Mouse (Mus musculus) heart, postnatal 4 days (tissue): ENCODE results near the gene Sars2. TPM values are rescaled to one million over a fixed set of nuclear protein-coding genes. Genes with fewer than 3 reads are reported as not detected.

Source experiments
- DNase-seq: peaks from one replicate; pipeline ENCODE4 v3.0.0; 2021
- total RNA-seq, 2 experiments: library from RNA; stranded (reverse); gene quantifications; 2 replicates each; pipeline ENCODE4 v1.2.3; 2021

Sars2 gene
- total RNA-seq, 2 experiments from 2014 or later, result 19.3 to 19.9 TPM

DNA sequence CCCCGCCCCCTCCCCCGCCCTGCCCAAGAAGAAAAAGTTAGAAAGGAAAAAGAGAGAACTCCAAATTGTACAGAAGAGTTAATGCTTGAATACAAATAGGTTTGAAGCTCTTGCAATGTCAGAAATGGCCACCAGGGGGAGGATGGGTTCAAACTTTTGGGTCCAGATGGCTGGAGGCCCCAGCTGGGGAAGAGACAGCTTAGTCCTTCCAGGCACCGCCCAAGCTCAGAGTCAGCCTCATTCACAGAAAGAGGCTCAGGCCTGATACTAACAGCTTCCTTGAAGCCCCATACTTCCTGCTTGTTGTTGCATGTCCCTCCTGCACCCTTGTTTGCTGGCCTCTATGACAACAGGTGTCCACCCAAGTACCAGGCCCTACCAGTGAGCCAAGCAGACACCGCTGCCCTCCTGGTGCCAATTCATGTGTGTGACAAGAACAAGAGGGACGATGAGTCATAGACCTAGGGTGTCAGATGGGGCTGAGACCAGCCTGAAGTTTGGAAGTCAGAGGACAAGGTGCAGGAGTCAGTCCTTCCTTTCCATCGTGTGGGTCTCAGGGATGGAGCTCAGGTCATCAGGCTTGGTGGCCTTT lies 38.4 kb downstream of the Sars2 start:
- peak; percentile 94 for DNase-seq

DNA sequence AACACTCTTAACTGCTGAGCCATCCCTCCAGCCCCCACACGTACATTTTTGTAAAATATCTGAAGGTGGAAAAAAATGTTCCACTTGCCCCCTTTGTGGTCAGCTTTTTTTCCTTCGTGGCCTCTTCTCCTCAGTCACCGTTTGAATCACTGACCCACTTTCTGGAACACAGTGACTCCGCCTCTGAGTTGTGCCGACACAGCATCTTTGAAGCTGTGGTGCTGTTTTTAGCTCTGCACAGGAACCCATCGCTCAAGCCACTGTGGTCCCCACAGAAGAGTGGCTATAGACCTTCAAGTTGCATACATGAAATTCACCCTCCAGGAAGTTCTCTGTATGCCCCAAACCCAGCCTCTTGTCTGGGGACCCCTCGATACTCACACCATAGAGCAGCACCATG lies 39.1 kb downstream of the Sars2 start:
- DNase-seq, result no peak

GRCm38 (mm10) chr7:28781261-28781663 lies 39.5 kb downstream of the Sars2 start:
- no peak for DNase-seq

- no peak for DNase-seq
Observed at GRCm38 (mm10) chr7:28785161-28785560, 43.4 kb downstream of the Sars2 start.

- no peak for DNase-seq
Observed at GRCm38 (mm10) chr7:28787884-28788283, 46.1 kb downstream of the Sars2 start.

DNA sequence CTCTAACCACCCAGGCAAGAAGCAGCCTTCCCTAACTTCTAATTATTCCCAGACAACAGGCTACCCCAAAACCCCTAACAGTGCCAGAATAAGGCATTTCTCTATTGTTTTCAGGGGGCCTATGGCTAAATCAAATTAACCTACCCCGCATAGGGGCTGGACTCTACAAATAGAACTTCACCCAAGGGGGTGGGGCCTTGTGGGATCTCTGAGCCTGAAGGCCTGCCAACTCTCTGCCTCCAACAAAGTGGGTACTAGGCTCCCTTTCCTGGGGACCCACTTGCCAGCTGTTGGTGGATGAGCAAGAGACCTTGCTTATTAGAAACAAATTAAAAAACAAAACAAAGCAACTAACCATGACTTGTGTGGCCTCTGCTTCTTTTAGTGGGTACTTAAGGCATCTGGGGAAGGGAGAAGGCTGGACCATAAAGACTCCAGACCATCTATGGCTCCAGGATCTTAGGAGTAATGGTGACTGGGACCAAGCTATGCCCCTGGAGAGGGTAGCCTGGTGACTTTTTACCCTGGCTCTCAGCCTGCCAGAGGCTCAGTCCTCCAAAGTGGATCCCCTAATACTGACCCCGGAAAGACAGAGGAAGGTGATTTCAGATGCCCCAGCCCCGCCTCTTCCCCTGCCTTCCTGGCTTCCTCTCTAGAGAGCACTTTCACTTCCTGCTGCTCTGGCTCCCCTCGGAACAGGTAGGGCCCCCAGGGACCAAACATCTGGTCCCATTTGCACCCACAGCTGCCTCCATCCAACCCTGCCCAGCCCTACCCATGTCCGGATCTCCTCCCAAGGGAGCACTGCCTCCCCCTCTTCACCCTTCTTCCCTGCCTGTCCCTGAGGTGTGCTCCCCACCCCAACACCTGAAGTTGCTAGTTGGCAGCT lies 46.8 kb downstream of the Sars2 start, which contains the start of gene Rinl:
TSS of gene Rinl (plus strand) at position 663 of the 889 bp plus-strand sequence.
- DNase-seq, result no peak

- no peak for DNase-seq
Observed at GRCm38 (mm10) chr7:28789235-28789634, 47.4 kb downstream of the Sars2 start.

GRCm38 (mm10) chr7:28790066-28790806 lies 48.4 kb downstream of the Sars2 start:
- no peak for DNase-seq

GRCm38 (mm10) chr7:28791706-28792105 lies 49.9 kb downstream of the Sars2 start:
- no peak for DNase-seq

DNA sequence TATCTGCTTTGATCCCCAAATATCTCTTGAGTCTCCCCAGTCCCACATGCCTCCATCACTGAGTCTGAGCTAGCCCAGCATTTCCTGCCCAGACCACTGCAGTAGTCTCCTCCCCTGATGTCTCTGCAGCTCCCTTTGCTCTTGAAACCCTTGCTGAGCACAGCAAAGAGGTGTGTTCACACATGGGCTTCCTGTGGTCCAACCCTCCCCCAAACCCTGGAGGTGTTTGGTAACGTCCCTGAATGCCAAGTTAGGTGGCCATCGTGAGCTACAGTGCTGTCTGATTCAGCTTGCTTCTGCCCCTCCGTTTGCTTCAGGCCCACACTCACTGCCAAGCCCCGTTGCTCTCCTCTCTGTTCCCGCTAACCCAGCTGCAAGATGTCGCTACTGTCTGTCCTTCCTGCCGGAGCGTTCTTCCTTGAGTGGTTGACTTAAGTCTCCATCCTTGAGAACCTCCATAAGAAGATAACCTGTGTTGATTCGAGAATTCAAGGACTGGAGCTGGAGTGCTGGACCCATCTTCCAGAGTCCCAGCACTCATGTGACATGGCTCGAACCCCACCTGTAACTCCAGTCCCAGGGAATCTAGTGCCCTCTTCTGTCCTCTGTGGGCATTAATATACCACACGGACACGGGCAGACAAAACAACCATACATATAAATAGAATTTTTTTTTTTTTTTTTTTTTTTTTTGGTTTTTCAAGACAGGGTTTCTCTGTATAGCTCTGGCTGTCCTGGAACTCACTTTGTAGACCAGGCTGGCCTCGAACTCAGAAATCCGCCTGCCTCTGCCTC lies 50.8 kb downstream of the Sars2 start:
- DNase-seq, result no peak

DNA sequence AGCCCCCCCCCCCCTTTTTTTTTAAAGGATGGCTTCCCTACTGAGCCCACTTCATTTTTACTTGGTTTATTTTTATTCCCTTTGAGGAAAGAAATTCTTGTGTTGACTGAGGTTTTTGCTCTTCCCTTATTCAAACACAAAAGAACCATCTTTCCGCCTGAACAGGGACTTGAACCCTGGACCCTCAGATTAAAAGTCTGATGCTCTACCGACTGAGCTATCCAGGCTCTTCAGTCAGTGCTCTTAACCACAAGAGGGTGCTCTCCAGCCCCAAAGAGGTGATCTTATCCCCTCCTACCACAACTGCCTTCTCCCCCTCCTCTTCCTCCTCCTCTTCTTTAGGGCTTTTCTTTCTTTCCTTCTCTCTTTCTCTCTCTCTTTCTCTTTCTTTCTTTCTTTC lies 52.0 kb downstream of the Sars2 start:
- DNase-seq, result peak; percentile 41

GRCm38 (mm10) chr7:28794496-28794895 lies 52.7 kb downstream of the Sars2 start:
- DNase-seq, result no peak

- DNase-seq, result peak; percentile 21
Observed at GRCm38 (mm10) chr7:28795832-28796231, 54.0 kb downstream of the Sars2 start.

DNA sequence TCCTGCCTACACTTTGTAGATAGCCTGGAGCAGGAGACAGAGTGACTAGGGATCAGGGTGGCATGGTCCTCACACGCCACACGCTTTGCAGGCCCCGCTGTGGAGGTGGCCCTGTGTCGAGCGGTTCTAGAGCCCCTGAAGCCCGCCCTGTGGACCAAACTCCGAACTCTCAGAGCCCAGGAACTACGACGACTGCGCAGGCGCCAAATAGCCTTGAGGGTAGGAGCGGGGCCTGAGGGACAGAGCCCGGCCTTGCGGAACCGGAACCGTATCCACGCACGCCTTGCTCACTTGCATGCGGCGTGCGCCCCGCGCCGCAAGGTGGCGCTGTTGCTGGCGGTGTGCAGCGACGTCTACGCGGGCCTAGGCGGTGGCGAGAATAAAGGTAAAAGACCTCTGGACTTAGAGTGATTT lies 54.8 kb downstream of the Sars2 start:
- DNase-seq, result peak; percentile 88

GRCm38 (mm10) chr7:28799994-28800393 lies 58.2 kb downstream of the Sars2 start:
- DNase-seq, result no peak

GRCm38 (mm10) chr7:28801451-28801850 lies 59.7 kb downstream of the Sars2 start:
- no peak for DNase-seq

DNA sequence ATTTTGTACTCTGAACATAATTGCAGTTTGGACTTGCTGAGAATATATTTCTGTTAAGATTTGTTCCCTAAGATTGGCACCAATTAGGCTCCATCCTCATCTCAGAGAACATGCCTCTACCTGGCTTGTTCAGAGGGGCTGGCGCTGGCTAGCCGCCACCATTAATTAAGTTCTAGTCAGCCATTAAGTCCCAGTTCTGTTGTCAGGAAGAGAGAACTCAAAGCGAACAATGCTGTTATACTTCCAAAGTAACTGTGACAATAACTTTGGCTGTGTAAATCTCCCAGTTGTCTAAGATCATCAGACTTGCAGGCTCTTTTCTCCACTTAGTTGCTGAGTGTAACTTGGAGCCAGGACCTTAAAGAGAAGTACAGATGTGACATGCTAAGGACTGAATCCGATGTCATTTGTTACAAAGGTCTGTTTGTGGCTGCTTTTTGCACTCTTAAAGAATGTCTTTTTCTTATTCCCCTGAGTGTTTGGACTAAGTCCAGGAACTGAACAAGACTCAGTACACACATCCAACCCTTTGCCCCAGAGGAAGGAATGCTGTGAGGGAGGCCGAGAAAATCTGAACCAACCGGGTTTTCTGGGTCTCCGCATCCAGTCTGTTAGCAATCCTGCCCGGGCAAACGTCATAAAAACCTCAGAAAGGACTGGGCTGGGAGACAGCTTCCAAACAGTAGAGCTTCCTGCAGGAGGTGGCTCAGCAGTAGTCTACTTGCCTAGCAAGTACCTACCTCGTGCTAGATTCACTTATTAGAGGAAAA lies 60.3 kb downstream of the Sars2 start:
- DNase-seq, result peak; percentile 63

GRCm38 (mm10) chr7:28802846-28803588 lies 61.2 kb downstream of the Sars2 start:
- DNase-seq, result peak; percentile 61
